Mouse (Mus musculus) kidney, adult 18-20 months (tissue): ENCODE measurements around the gene Glul.

Experiments
- DNase-seq: peaks from one replicate; pipeline ENCODE4 v3.0.0; 2021

Glul gene

DNA sequence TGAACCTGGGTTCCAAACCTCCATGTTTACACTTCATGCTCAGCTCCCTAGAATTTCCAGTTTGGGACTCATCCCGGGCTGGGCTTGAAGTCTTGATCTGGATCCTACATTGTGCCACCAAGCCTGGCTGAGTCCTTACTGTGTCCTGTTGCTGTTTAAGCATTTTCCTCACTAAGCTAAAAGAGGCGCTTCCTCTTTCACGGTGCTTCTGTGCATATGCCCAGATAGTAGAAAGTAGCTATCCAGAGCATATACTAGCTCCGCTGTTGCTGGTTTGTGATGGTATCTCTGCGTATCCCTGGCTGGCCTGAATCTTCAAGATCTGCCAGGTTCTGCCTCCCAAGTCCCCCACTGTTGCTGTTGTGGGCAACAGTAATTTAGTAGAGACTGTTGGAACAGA is 10.7 kb downstream of the Glul start:
- peak; percentile 37 for DNase-seq

DNA sequence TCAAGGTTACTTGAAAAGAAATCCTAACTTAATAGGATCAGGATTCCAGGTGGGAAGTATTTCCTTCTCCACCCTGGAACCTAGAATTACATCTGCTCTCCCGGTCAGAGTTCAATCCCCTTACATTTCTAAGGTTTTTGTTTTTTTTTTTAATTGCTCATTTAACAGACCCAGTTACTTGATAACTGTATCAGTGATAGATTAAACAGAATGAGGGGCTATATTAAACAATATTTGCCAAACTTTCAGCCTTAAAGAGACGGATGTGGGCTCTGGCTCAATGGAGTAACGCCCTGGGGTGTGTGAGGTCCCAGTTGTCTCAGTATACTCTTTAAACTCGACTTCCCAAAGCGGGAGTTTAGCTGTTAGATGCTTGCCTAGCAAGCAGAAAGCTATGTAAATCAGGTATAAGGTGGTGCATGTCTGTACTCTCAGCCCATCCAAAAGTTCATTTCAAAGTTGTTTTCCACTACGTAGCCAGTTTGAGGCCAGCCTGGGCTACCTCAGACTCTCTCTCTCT is 11.6 kb downstream of the Glul start:
- peak; percentile 29 for DNase-seq

DNA sequence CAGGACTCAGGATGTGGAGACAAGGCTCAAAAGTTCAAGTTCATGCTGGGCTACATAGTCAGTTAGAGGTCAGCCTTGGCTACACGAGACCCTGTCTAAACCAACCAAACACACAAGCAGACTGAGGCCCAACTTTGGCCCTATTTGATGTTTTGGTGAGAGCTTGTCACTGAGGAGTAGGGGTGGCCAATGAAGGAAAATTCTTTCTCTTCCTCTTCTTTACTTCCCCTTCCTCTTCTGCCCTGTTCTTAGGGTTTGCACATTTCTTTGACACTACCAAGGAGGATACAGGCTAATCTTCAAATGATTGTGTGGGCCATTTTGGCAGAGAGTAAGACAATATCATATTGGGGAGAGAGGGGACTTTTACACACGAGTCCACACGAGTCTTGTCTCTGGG is 14.1 kb downstream of the Glul start:
- DNase-seq: no peak

DNA sequence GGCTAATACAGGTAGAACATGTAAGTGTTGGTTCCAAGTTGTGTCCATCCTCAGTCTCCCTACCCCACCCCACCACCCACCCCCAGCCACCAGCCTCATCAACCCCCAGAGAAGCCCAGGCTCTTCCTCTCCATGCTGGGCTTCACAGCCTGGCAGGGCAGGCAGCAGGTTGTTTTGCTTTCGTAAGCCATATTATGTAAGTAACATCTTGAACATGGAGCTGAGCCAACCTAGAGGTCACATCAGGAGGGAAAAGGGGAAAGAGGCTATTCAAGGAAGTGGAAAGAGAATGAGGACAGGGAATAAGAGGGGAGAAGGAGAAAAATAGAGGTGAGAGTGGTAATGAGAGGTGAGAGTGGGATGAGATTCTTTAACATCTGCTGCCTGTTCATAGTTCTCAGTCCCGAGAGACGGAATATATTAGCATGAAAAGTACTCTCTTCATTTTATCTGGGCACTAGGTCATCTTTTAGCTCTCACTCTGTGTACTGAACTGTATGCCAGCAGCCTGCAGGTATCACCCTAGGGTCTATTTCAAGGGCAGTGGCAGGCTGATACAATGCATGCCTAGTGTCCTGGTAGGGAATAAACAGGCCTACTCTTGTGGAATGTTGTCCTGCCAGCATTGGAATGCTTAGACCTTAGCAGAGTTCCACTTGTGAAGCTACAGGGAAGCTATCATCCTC is 18.9 kb downstream of the Glul start:
- DNase-seq: peak; percentile 42

DNA sequence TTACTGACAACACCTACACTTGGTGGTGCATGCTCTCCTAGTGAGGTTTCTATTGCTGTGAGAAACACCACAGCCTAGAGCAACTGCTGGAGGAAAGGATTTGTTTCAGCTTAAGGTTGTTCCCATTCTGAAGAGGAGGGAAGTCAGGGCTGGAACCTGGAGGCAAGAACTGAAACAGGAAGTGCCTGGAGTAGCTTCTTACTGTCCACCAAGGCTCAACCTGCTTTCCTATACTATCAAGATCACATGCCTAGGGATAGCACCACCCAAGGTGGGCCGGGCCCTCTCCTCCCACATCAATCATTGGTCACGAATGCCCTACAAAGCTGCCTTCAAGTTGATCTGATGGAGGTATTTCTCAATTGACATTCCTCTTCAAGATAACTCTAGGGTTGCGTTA is 21.9 kb downstream of the Glul start:
- DNase-seq: no peak

DNA sequence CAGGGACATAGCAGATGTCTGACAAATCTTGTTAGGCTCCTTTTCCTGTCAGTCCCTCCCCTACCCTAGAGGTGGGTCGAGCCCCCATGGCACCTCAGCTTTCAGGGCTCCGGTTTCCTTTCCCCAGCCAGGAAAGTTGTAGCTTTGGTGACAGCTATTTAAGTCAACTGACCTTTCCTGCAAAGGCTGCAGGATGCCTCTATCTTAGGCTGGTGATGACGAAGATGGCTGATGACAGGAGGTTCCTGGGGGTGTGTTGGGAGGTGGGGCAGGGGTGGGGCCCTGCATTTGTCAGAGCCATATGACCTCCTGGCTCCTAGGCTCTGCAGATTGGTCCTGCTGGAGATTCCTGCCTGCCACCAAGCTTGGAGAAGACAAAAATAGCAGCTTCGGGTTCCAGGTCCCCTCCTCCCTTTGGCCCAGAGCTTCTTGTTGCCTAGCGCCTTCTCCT is 22.9 kb downstream of the Glul start:
- no peak for DNase-seq

DNA sequence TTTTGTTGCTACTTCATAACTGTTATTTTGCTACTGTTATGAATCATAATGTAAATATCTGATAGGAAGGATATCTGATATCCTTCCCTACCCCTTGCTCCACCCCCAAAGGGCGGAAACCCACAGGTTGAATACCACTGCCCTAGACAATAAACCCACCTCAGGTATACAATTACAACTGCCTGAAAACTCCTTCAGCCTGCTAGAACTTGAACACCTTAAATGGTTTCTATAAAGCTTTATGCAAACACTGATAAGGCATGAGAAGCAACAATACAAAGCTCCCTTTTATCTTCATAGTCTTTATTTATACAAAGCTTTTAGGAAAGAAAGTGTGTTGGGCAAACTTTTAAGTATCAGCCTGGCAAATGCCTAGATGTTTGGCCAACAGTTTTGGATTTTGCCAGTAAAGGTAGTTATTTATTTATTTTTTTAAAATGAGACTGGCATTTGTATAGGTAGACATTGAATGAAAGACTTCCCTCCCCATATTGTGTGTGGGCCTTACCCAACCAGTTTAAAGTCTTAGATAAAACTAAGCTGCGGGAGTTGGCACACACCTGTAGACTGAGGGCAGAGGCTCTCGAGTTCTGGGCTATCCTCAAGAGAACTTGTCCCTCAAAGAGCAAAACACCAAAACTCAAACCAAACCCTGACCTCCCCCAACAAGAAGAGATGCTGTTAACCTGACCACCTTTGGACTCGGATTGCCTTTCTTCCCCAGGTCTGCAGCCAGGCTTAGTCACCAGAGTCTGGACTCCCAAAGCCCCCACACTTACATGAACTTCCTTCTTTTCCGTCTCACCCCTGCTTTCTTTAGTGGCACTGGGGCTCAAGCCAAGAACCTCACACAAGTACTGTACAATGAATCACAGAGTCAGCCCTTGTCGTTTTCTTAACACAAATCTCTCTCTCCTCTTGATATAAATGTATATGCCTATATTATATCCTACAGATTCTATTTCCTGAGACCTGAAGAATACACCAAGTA is 24.9 kb downstream of the Glul start:
- DNase-seq: no peak

DNA sequence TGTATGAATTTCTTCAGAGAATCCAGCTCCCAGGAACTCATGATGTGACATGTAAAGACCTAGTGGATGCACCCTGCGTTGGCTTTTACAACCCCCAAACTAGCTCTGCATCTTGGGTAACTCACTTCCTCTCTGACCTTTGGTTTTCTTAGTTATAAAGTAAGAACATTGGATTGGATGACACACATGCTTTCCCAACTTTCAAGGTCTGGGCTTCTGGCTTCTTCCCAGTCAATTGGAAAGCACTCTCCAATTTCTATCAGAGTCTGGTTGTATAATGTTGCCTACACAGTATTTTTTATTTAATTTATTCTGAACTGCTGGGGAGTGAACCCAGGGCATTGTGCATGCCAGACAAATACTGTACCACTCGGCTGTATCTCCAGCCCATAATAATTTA is 30.7 kb downstream of the Glul start:
- no peak for DNase-seq

DNA sequence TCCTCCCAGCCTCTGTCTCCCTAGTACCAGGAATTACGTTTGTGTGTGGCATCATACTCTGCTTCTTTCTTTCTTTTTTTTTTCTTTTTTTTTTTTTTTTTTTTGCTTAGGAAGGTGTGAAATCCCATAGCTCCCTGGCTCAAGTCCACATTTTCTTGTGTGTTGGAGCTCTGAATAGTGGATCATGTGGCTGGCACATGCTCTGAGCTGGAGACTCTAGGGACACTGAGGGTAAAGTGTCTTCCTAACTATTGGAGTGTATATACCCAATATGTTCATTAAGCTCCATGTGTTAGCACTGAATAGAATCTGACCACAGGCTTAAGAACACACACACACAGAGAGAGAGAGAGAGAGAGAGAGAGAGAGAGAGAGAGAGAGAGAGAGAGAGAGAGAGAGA is 34.0 kb downstream of the Glul start:
- no peak for DNase-seq

DNA sequence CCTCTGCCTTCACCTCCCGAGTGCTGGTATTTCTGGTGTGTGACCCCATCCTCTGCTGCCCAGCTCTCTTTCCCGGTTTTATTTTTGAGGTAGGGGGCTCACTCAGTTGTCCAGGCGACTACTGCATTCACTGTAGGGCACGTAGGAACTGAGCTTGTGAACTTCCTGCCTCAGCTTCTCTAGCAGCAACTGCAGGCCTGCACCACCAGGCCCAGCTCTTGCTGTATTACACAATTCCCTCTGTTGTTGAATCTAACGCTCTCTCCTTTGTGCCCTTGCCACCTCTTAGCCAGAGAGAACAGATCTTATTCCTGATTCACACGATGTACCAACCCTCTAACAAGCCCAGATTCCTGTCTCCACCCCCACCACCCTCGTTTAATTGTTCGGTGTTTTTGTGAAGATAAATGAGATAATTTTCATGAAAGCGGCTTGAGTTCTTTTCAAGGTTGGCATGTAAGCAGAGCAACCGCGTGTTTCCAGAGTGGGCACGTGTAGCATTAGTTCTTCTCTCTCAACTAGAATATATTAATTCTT is 36.2 kb downstream of the Glul start:
- no peak for DNase-seq

DNA sequence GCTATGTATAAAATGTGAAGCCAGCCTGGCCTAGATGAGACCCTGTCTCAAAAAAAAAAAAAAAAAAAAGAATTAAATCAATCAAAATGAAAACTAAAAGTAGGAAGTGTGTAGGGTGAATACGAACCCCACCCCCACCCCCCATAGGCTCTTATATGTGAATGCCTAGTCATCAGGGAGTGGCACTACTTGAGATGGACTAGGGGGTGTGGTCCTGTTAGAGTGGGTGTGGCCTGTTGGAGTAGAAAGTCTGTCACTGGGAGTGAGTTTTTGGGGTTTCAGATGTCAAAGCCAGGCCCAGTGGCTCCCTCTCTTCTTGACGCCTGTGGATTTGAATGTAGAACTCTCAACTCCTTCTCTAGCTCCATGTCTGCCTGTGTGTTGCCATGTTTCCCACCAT is 37.3 kb downstream of the Glul start:
- no peak for DNase-seq

DNA sequence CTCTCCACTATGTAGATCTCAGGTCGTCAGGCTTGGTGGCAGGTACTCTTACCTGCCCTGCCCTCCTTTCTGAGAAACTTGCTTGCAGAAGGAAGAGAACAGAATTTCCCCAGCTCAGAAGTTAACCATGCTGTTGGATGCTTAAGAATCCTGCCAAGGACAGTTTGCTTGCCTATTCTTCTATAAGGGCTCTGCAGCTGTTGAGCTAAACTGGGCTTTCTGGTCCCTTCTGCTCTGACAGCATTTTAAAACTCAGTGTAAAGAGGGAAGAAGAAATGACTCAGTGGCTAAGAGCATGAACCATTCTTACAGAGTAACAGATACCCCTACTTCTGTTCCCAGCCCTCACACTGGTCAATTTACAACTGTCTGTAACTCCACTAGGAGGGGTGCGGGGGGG is 41.2 kb downstream of the Glul start:
- DNase-seq: no peak

DNA sequence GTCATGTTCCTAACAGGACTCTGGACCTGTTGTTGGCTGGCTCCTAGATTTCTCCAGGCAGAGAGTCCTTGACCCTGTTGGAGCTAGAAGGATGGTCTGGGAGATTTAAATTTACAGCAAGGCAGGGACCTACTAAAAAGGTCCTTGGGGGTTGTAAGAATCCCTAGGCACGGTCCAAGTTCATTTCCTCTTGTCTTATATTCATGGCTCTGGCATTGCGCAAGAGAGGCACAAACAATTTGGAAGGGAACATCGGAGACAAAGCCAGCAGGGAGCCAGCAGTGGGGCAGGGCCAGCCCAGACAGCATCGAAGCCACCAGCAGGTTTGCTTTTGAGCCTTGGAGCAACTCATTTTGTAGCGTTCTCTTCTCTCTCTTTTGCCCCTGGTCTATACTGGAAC is 45.4 kb downstream of the Glul start:
- no peak for DNase-seq

DNA sequence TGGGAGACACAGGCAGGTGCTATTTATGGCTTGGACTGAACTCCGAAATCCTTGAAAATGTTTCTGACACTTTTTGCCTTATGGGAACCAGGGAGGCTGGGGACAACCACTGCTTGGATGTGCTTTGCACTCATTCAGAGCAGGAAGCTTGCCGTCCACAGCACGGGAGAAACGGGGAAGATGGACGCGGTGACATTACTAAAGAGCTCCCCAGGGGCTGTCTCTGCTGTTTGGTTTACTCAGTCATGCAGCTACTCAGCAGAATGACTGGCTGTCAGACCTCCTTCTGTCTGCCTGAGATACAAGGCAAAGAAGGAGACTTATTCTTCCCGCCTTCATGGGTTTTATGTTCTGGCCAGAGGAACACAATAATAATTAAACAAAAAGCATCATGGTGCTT is 47.2 kb downstream of the Glul start:
- DNase-seq: no peak

DNA sequence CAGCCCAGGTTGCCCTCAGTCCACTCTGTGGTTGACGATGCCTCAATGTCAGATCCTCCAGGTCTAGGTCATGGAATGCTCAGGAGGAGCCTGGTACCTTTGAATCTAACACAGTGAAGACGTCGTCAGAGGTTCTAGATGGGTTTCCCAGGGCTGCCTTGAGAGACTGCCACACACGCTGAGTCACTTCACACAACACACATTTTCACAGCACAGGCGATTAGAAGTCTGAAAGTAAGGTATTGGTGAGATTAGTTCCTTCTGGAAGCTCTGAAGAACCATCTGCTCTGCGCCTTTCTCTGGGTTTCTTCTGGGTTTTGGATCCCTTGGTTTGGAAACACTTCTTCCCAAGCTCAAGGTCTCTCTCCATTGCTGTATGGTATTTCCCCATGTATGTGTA is 48.1 kb downstream of the Glul start:
- DNase-seq: no peak

DNA sequence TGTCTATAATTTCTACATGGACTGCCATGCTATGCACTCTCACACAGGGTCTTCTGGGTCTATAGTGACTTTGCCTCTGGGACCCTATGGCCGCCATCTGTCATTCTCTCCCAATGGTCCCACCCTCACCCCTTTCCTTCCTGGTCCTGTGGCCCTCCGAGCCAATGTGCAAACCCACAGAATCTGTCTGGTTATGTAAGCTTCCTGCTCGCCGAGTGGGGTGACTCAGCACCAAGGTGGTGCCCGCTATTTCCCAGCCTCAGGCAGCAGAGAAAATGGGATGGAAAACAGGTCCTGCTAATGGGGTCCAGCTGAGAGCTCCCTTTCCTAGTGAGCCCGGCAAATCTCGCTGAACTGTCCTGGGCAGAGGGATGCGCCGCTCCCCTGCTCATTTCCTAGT is 53.5 kb downstream of the Glul start:
- no peak for DNase-seq

DNA sequence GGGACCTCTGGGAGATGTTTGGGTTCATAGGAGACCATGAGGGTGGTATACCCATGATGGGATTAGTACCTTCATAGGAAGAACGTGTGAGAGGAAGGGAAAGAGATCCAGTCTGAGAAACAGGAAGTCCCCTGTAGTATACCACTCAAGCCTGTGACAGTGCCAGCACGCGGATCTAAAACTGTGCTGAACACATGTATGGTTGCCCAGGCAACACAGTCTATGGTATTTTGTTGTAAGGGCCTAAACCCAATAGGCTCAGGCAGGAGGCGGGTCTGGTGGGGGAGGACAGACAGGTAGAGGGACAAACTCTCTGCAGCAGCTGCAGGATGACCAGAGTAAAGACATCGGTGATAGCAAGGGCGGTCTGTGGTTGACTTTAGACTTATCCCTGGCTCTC is 54.1 kb downstream of the Glul start:
- DNase-seq: no peak

DNA sequence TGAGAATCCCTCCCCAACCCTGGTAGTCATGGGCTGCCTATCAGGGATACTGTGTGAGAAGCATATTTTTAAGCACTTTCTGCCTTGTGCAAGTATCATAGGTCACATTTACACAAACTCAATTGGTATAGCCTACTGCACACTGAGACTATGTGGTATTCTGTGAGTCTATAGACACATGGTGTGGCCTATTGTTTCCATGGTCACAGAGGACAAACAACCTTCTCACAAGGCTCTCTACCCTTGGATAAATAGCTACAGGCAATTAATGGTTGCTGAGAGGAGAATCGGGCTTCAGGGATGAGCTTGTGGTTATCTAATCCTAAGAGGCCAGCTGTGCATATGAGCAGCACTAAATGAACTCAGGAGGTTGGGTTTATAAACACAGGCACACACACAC is 58.1 kb downstream of the Glul start:
- no peak for DNase-seq
